Mouse (Mus musculus) brown adipose tissue, adult 24 weeks (tissue): ENCODE measurements around the gene Zfp593. TPM values are rescaled to one million over a fixed set of nuclear protein-coding genes. Genes with fewer than 3 reads are reported as not detected.

Experiments used
- H3K27ac ChIP-seq: fragments of 200-500 bp; replicated peaks from 2 replicates; pipeline ENCODE4 v1.5.1; 2012; ENCODE audit warnings: low read depth, mild to moderate bottlenecking, low read length
- H3K4me1 ChIP-seq: fragments of 200-500 bp; 2 replicates; pipeline ENCODE4 v1.6.1; 2012; ENCODE audit warnings: low read length, mixed read lengths; ENCODE audit not compliant: control insufficient read depth, insufficient read depth, insufficient read length
- H3K4me3 ChIP-seq: fragments of 200-500 bp; 2 replicates; pipeline ENCODE4 v1.5.1; 2012; ENCODE audit warnings: low read depth, mild to moderate bottlenecking, low read length, moderate library complexity; ENCODE audit not compliant: insufficient read depth
- polyA plus RNA-seq: library from polyadenylated mRNA; stranded (reverse); fragments of >200 nt; gene quantifications from 2 replicates; pipeline ENCODE4 v1.2.4, GENCODE M21; 2012; ENCODE audit not compliant: missing spikeins, insufficient read depth, insufficient read length

The Zfp593 gene
- polyA plus RNA-seq, 1 experiment = 3.1 TPM

- no peak overlapping the region for H3K4me3 ChIP-seq
- H3K4me1 ChIP-seq = no peaks in the 10 kb centered on the region
- H3K27ac ChIP-seq = no peak overlapping the region
These were observed 42.0 kb downstream of the Zfp593 start for GRCm38 (mm10) chr4:134203340-134203896.

- Histone ChIP-seq H3K4me1 (no peaks in the 10 kb centered on the region), H3K4me3 (no peak within 1 kb of the TSS), H3K27ac (no peak within 1 kb of the TSS)
These were observed 42.5 kb downstream of the Zfp593 start, which contains the start of gene Gm7534 for GRCm38 (mm10) chr4:134202904-134203303. Gm7534 (minus strand) TSS chr4:134203004.

DNA sequence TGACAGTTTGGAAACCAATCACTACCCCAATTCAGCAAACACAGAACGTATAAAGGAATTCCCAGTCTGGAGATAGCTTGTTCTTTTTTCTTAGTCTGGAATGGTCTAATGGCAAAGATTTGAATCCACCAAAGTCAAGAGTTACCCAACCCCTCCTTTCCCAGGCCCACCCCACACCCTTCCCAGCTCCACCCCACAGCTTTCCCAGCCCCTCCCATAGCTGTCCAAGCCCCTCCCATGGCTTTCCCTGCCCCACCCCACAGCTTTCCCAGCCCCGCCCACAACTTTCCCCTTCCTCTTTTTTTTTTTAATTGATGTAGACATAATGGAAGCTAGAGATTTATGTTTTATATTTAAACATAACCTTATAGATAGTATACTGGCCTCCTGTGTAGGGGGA is 46.0 kb downstream of the Zfp593 start:
- Histone ChIP-seq H3K27ac (no peak overlapping the region), H3K4me3 (no peak overlapping the region), H3K4me1 (no peaks in the 10 kb centered on the region)

Other genes with a start within 250 kb of the Zfp593 start
- 17.2 and 19.6 TPM in 2 replicates for gene Dhdds, start 244.7 kb downstream of the Zfp593 start, polyA plus RNA-seq
- gene Lin28a, start 226.8 kb downstream of the Zfp593 start, polyA plus RNA-seq = not detected in 2 replicates
- not detected in 2 replicates for gene Zfp683, start 191.8 kb downstream of the Zfp593 start, polyA plus RNA-seq
- gene Crybg2, start 184.8 kb downstream of the Zfp593 start, polyA plus RNA-seq = not detected in 2 replicates
- 14.0 and 16.8 TPM in 2 replicates for gene Cd52, start 150.5 kb downstream of the Zfp593 start, polyA plus RNA-seq
- gene Ubxn11, start 143.0 kb downstream of the Zfp593 start, polyA plus RNA-seq = 2.1 TPM in 1 of 2 replicates, not detected in the other
- 39.0 and 44.7 TPM in 2 replicates for gene Sh3bgrl3, start 116.8 kb downstream of the Zfp593 start, polyA plus RNA-seq
- 4.9 and 10.0 TPM in 2 replicates for gene Cep85, start 58.5 kb downstream of the Zfp593 start, polyA plus RNA-seq
- gene Gm7534, start 42.6 kb downstream of the Zfp593 start, polyA plus RNA-seq = not detected in 2 replicates
- gene Catsper4, start 18.2 kb downstream of the Zfp593 start, polyA plus RNA-seq = not detected in 2 replicates
- gene Cnksr1, start 7.2 kb downstream of the Zfp593 start, polyA plus RNA-seq = 0.63 TPM in 1 of 2 replicates, not detected in the other
- gene E130218I03Rik, start 1.9 kb downstream of the Zfp593 start, polyA plus RNA-seq = not detected in 2 replicates
- gene Gm30191, start 1.3 kb upstream of the Zfp593 start, polyA plus RNA-seq = not detected in 2 replicates
- gene Grrp1, start 8.5 kb upstream of the Zfp593 start, polyA plus RNA-seq = 2.5 and 2.8 TPM in 2 replicates
- gene Pdik1l, start 42.3 kb upstream of the Zfp593 start, polyA plus RNA-seq = 5.0 and 7.8 TPM in 2 replicates
- 1.2 and 2.4 TPM in 2 replicates for gene Trim63, start 69.5 kb upstream of the Zfp593 start, polyA plus RNA-seq
- not detected in 2 replicates for gene Slc30a2, start 97.6 kb upstream of the Zfp593 start, polyA plus RNA-seq
- gene Extl1, start 138.3 kb upstream of the Zfp593 start, polyA plus RNA-seq = 0.52 and 1.0 TPM in 2 replicates
- gene Pafah2, start 150.7 kb upstream of the Zfp593 start, polyA plus RNA-seq = 12.3 and 17.4 TPM in 2 replicates
- 3.3 and 8.3 TPM in 2 replicates for gene Stmn1, start 222.7 kb upstream of the Zfp593 start, polyA plus RNA-seq